Mouse (Mus musculus): Measurements from ENCODE around the gene Snx15. TPM values are rescaled to one million over a fixed set of nuclear protein-coding genes. Genes with fewer than 3 reads are reported as not detected.

Gene Snx15
- polyA plus RNA-seq, 1 experiment from 2014 or later = 26.0 TPM

- peaks cover 53% of the 10 kb centered on the region for H3K36me3 ChIP-seq (replicated peaks)
- WGBS = 0% methylated on average over 17 of the region's 17 CpGs
- peaks cover 19% of the 10 kb centered on the region for H3K4me1 ChIP-seq
- no peaks in the 10 kb centered on the region for H3K9me3 ChIP-seq
- H3K4me3 ChIP-seq (replicated peaks) = peak overlapping the region; percentile 73
- H3K4me2 ChIP-seq = peak overlapping the region; percentile 80
- H3K27me3 ChIP-seq = no peaks in the 10 kb centered on the region
- H3K27ac ChIP-seq = peak overlapping the region; percentile 84
- H3K9ac ChIP-seq = peak overlapping the region; percentile 68
- ATAC-seq (ENCODE audit: low FRiP score) = peak; percentile 88
Measured at GRCm38 (mm10) chr19:6085417-6085879, 42.7 kb downstream of the Snx15 start.

DNA sequence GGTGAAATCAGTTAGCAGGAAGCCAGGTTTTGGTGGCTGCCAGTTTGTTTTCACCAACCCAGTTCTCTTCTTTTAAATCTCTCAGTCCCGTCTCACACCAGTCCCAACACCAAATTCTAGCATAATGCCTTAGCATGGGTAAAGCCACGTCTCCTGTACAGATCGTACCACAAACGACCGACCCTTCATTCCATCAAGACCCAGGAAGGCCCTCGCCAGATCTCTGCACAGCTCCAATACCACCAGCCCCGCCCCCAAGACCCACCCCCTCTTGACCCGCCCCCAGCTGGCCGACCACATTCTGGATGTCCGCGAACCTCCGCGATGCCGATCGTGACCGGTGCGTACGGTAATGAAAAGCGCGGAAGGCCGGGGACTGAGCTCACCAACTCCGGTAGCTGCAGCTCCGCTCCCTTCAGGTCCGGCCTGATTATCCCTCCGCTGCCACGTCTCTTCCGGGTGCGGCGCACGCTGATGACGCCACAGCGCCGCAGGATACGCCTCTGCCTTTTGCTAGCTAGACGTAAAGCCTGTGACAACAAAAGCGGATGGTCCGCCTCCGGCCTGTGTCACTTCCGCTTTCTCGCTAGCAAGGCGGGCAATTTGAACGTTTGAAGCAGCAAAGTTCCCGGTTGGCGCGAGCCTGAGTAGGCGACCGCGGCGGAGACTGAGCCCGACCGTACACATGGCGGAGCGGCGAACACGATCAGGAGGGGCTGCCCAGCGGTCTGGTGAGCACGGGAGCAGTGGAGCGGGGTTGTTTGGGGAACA, 43.4 kb downstream of the Snx15 start, which contains the start of the genes Zfpl1 and Cdca5:
Zfpl1 (minus strand) TSS at position 479 of the 771 bp plus-strand sequence.
Cdca5 (plus strand) TSS at position 506 of the 771 bp plus-strand sequence.
- Histone ChIP-seq H3K4me3 (replicated peaks) (peak within 1 kb of the TSS; percentile 73), H3K4me1 (peaks cover 19% of the 10 kb centered on the region), H3K27me3 (no peaks in the 10 kb centered on the region), H3K4me2 (peak within 1 kb of the TSS; percentile 80), H3K36me3 (replicated peaks) (peaks cover 53% of the 10 kb centered on the region), H3K27ac (peak within 1 kb of the TSS; percentile 84), H3K9ac (peak within 1 kb of the TSS; percentile 68), H3K9me3 (no peaks in the 10 kb centered on the region)
- ATAC-seq (ENCODE audit: low FRiP score) = peak; percentile 92
- WGBS = under 1% methylated on average over 58 of the region's 58 CpGs

DNA sequence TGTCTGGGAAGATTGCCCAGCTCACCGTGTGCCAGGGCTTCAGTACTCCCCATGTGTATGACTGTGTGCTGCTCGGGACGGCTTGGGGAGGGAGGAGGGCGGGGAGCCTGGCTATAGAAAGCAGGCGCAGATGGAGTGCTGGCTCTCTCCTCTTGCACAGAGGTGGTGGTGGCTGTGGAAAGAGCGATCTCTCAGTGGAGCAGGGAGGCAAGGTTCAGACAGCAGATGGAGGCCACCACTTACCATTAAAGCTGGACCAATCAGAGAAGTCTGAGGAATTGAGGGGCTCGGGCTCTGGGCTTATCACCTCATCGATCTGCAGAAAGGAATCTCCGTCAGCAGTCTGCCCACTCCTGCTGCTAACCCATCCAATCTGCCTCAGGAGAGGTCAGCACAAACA, 45.9 kb downstream of the Snx15 start, which contains the start of gene Gm28374:
Gm28374 (minus strand) TSS at position 101 of the 400 bp plus-strand sequence.
- Histone ChIP-seq H3K9me3 (no peaks in the 10 kb centered on the region), H3K36me3 (replicated peaks) (peaks cover 36% of the 10 kb centered on the region), H3K4me3 (replicated peaks) (no peak within 1 kb of the TSS), H3K9ac (no peak within 1 kb of the TSS), H3K4me2 (no peak within 1 kb of the TSS), H3K27me3 (no peaks in the 10 kb centered on the region), H3K4me1 (peaks cover 24% of the 10 kb centered on the region), H3K27ac (no peak within 1 kb of the TSS)
- ATAC-seq (ENCODE audit: low FRiP score) = no peak
- 88% methylated on average over 9 of the region's 9 CpGs for WGBS

- no peak within 1 kb of the TSS for H3K4me2 ChIP-seq
- 95% methylated on average over 12 of the region's 12 CpGs for WGBS
- no peak within 1 kb of the TSS for H3K27ac ChIP-seq
- H3K4me3 ChIP-seq (replicated peaks) = no peak within 1 kb of the TSS
- H3K36me3 ChIP-seq (replicated peaks) = peaks cover 34% of the 10 kb centered on the region
- no peaks in the 10 kb centered on the region for H3K9me3 ChIP-seq
- peaks cover 23% of the 10 kb centered on the region for H3K4me1 ChIP-seq
- no peak within 1 kb of the TSS for H3K9ac ChIP-seq
- ATAC-seq (ENCODE audit: low FRiP score) = no peak
- H3K27me3 ChIP-seq = no peaks in the 10 kb centered on the region
Measured at GRCm38 (mm10) chr19:6079983-6080480, 48.1 kb downstream of the Snx15 start, which contains the start of gene Tmem262. Gene Tmem262, plus strand, starts transcription at chr19:6080033.

- Histone ChIP-seq H3K36me3 (replicated peaks) (peaks cover 32% of the 10 kb centered on the region), H3K4me1 (peaks cover 15% of the 10 kb centered on the region), H3K4me2 (peak within 1 kb of the TSS; percentile 82), H3K27me3 (no peaks in the 10 kb centered on the region), H3K9ac (peak within 1 kb of the TSS; percentile 74), H3K27ac (peak within 1 kb of the TSS; percentile 86), H3K4me3 (replicated peaks) (peak within 1 kb of the TSS; percentile 75), H3K9me3 (no peaks in the 10 kb centered on the region)
- under 1% methylated on average over 33 of the region's 33 CpGs for WGBS
- ATAC-seq (ENCODE audit: low FRiP score) = peak; percentile 92
Measured at GRCm38 (mm10) chr19:6076564-6077393, 51.3 kb downstream of the Snx15 start, which contains the start of gene Vps51. Gene Vps51, minus strand, starts transcription at chr19:6077231.

GRCm38 (mm10) chr19:6073889-6074288, 54.2 kb downstream of the Snx15 start:
- WGBS = 90% methylated on average over 5 of the region's 5 CpGs
- ATAC-seq (ENCODE audit: low FRiP score) = no peak
- no peaks in the 10 kb centered on the region for H3K9me3 ChIP-seq
- H3K27ac ChIP-seq = no peak overlapping the region
- H3K36me3 ChIP-seq (replicated peaks) = peaks cover 39% of the 10 kb centered on the region
- peaks cover 15% of the 10 kb centered on the region for H3K4me1 ChIP-seq
- no peaks in the 10 kb centered on the region for H3K27me3 ChIP-seq
- no peak overlapping the region for H3K4me3 ChIP-seq (replicated peaks)
- no peak overlapping the region for H3K4me2 ChIP-seq
- H3K9ac ChIP-seq = no peak overlapping the region

DNA sequence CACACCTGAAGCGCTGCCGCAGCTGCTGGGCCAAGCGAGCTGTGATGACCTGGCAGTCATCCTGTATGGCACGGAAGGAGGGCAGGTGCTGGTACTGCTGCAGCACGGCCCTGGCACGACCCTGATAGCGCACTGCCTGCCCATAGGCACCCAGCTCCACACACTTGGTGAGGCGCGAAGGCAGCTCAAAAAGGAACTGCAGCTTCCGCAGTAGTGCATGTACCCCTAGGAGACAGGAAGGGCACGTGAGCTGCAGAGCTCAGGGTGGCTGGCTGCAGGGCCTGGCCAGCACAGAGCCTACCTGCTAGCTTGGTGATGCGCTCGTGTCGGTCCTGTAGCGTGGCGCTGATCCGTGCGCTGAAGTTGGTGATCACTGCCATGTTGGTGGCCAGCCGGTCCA, 56.8 kb downstream of the Snx15 start:
- no peaks in the 10 kb centered on the region for H3K27me3 ChIP-seq
- H3K4me2 ChIP-seq = no peak overlapping the region
- peaks cover 42% of the 10 kb centered on the region for H3K36me3 ChIP-seq (replicated peaks)
- H3K27ac ChIP-seq = no peak overlapping the region
- WGBS = 97% methylated on average over 19 of the region's 19 CpGs
- no peak overlapping the region for H3K9ac ChIP-seq
- H3K9me3 ChIP-seq = no peaks in the 10 kb centered on the region
- ATAC-seq (ENCODE audit: low FRiP score) = no peak
- H3K4me1 ChIP-seq = peaks cover 26% of the 10 kb centered on the region
- no peak overlapping the region for H3K4me3 ChIP-seq (replicated peaks)

GRCm38 (mm10) chr19:6070571-6071250, 57.4 kb downstream of the Snx15 start:
- Histone ChIP-seq H3K27me3 (no peaks in the 10 kb centered on the region), H3K4me1 (peaks cover 24% of the 10 kb centered on the region), H3K4me2 (no peak overlapping the region), H3K27ac (no peak overlapping the region), H3K4me3 (replicated peaks) (no peak overlapping the region), H3K36me3 (replicated peaks) (peaks cover 42% of the 10 kb centered on the region), H3K9ac (no peak overlapping the region), H3K9me3 (no peaks in the 10 kb centered on the region)
- 89% methylated on average over 31 of the region's 31 CpGs for WGBS
- no peak for ATAC-seq (ENCODE audit: low FRiP score)

DNA sequence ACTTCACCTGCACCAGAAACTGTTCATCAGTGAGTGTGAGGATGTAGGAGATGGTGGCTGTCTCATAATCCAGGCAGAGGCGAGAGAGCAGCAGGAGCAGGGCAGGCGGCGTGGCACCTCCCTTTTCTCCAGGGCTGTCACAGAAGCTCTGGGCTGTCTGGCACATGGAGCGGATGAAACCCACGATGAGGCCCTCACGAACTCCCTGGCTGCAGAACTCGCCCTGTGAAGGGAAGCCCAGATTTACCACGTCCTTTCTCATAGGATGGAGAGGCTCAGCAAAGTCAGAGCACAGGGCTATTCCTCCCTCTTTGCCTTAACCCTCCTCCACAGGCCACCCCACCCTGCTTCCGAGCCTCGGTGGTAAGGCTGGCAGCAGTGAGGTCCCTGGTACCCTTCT, 58.3 kb downstream of the Snx15 start:
- Histone ChIP-seq H3K9me3 (no peaks in the 10 kb centered on the region), H3K27ac (no peak overlapping the region), H3K4me1 (peaks cover 24% of the 10 kb centered on the region), H3K27me3 (no peaks in the 10 kb centered on the region), H3K36me3 (replicated peaks) (peaks cover 38% of the 10 kb centered on the region), H3K9ac (no peak overlapping the region), H3K4me3 (replicated peaks) (no peak overlapping the region), H3K4me2 (no peak overlapping the region)
- no peak for ATAC-seq (ENCODE audit: low FRiP score)
- WGBS = 89% methylated on average over 10 of the region's 10 CpGs
